Mouse (Mus musculus): ENCODE results near the gene Bcan. TPM values are rescaled to one million over a fixed set of nuclear protein-coding genes. Genes with fewer than 3 reads are reported as not detected.
A peak's percentile ranks its signal among the peaks of the same experiment; 100 is the strongest.

Bcan gene
- polyA plus RNA-seq, 1 experiment, result not detected

DNA sequence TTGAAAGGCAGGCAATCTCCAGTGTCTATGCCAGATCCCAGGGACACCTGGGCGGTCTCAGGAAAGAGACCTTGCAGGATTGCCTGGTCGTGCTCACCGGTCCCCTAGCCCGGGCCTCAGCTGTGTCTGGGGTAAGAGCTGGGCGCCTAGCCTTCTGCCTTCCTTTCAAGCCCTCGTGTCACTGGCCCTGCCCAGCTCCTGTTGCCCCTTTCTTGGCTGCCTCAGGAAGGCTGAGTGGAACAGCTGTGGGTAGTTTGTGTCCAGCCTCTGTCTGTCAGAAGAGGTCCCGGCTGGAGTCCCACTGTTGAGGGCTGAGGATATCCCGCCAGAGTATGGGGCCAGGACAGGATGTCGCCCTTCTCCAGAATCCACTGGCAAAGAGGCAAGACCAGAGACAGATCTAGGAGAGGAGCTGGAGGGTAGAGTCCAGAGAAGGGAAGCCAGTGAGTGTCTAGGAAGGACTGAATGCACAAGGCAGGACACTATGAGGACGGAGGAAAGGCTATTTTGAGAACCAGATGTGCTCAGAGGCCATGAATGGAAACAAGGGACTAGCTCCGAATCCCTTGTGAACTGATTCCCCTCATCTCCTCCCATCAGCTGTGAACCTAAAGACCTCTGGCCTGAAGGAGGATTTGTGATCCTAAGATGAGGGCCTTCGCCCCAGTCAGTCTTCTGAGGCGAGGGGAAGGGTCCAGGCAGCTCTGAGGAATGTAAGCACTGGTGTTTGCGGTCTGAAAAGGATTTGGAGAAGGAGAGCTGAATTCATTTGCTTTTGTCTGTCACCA, 26.2 kb downstream of the Bcan start:
- peaks cover 84% of the 10 kb centered on the region for H3K27me3 ChIP-seq (replicated peaks)
- H3K36me3 ChIP-seq (replicated peaks; ENCODE audit: low read length), result no peaks in the 10 kb centered on the region
- H3K4me3 ChIP-seq (replicated peaks), result no peak overlapping the region
- peaks cover 17% of the 10 kb centered on the region for H3K4me1 ChIP-seq
- no peak for TF ChIP-seq FLI1 (IDR thresholded peaks at IDR 0.05; ENCODE audit: low read length)
- no peak for TF ChIP-seq GATA1 (IDR thresholded peaks at IDR 0.05; ENCODE audit: borderline replicate concordance, low read length)
- H3K9me3 ChIP-seq, result no peaks in the 10 kb centered on the region

DNA sequence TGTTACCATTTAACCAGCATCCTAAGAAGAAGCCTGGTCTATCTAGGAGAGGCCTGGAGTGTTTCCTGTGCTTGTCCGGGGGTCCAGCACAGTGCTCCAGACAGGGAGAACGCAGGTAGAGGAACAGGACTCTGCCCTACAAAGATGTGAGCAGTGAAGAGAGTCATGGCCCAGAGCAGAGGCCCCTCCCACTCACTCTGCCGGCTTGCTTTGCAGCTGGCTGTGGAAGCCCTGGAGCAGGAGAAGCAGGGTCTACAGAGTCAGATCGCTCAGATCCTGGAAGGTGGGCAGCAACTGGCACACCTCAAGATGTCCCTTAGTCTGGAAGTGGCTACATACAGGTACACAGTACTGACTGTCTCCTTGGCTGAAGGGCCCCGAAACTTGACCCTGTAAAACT, 27.3 kb downstream of the Bcan start:
- H3K27me3 ChIP-seq (replicated peaks), result peaks cover 81% of the 10 kb centered on the region

DNA sequence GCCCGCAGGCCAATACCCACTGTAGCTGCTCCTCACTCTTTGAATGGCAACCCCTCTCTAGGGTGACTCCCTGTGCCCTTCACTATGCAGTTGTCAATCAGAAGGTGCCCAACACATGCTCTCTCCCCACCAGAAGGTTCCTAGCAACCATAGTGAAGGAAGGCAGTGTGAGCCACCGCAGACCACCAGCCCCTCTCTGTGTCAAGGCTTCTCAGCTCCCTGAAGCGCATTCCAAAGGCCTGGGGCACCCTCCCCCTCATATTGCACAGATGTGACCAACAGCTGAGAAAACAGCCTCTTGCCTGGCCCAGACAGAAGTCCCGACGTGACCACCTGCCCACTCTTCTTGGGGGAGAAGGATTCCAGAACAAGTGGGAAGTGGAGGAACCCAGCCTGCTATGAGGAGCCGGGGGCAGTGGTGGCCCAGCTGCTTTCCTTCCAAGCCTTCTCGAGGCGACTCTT, 27.8 kb downstream of the Bcan start:
- Histone ChIP-seq H3K4me3 (replicated peaks) (no peak overlapping the region), H3K27me3 (replicated peaks) (peaks cover 81% of the 10 kb centered on the region), H3K36me3 (replicated peaks; ENCODE audit: low read length) (no peaks in the 10 kb centered on the region), H3K4me1 (peaks cover 17% of the 10 kb centered on the region), H3K9me3 (peaks cover 6% of the 10 kb centered on the region)
- TF ChIP-seq FLI1 (IDR thresholded peaks at IDR 0.05; ENCODE audit: low read length) (no peak), GATA1 (IDR thresholded peaks at IDR 0.05; ENCODE audit: borderline replicate concordance, low read length) (no peak)

More for the DNA sequence above, 27.3 kb downstream of the Bcan start:
- Histone ChIP-seq H3K36me3 (replicated peaks; ENCODE audit: low read length) (no peaks in the 10 kb centered on the region), H3K4me1 (peaks cover 17% of the 10 kb centered on the region), H3K4me3 (replicated peaks) (no peak overlapping the region), H3K9me3 (peaks cover under 1% of the 10 kb centered on the region)
- TF ChIP-seq FLI1 (IDR thresholded peaks at IDR 0.05; ENCODE audit: low read length) (no peak), GATA1 (IDR thresholded peaks at IDR 0.05; ENCODE audit: borderline replicate concordance, low read length) (no peak)

DNA sequence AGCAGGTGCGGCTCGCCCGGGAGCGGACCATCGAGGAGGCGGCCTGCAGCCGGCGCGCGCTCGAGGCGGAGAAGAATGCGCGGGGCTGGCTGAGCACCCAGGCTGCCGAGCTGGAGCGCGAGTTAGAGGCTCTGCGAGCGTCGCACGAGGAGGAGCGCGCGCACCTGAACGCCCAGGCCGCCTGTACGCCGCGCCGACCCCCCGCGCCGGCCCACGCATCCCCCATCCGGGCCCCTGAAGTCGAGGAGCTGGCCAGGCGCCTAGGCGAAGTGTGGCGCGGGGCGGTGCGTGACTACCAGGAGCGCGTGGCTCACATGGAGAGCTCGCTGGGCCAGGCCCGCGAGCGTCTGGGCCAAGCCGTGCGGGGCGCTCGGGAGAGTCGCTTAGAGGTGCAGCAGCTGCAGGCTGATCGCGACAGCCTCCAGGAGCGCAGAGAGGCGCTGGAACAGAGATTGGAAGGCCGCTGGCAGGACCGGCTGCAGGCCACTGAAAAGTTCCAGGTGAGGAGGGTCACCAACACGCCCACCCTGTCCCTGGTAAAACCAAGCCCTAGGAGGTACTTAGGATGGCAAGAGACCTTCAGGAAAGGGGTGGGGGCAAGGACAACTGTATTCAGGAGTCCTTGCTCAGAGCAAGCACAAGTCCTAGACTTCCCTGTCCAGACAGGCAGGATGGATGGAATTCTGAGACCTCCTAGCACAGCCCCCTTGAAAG, 28.4 kb downstream of the Bcan start:
- peaks cover 76% of the 10 kb centered on the region for H3K27me3 ChIP-seq (replicated peaks)
- H3K36me3 ChIP-seq (replicated peaks; ENCODE audit: low read length), result no peaks in the 10 kb centered on the region
- H3K4me1 ChIP-seq, result peaks cover 17% of the 10 kb centered on the region
- TF ChIP-seq FLI1 (IDR thresholded peaks at IDR 0.05; ENCODE audit: low read length) (no peak), GATA1 (IDR thresholded peaks at IDR 0.05; ENCODE audit: borderline replicate concordance, low read length) (no peak)
- peaks cover 7% of the 10 kb centered on the region for H3K9me3 ChIP-seq
- peak overlapping the region; percentile 89 for H3K4me3 ChIP-seq (replicated peaks)

DNA sequence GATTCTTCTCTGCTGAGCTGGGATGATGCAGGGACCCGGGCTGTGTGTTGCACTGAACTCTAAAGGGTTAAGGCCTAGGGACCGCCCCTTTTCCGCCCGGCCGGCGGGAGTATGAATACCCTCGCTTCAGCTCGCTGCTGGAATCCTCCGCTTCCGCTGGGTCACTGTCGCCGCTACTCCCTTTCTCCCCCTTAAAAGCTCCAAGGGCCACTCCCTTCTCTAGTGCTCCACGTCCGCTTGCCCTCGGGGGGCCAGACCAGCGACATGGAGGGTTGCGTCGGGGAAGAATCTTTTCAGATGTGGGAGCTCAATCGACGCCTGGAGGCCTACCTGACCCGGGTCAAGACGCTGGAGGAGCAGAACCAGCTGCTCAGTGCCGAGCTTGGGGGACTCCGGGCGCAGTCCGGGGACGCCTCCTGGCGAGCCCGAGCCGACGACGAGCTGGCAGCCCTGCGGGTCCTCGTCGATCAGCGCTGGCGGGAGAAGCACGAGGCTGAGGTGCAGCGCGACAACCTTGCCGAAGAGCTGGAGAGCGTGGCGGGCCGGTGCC, 29.0 kb downstream of the Bcan start, which contains the start of gene Nes:
Gene Nes (plus strand): TSS at position 140 of the 550 bp plus-strand sequence.
- Histone ChIP-seq H3K4me1 (peaks cover 17% of the 10 kb centered on the region), H3K36me3 (replicated peaks; ENCODE audit: low read length) (no peaks in the 10 kb centered on the region), H3K9me3 (peaks cover 7% of the 10 kb centered on the region), H3K27me3 (replicated peaks) (peaks cover 76% of the 10 kb centered on the region), H3K4me3 (replicated peaks) (peak within 1 kb of the TSS; percentile 89)
- TF ChIP-seq GATA1 (IDR thresholded peaks at IDR 0.05; ENCODE audit: borderline replicate concordance, low read length) (no peak), FLI1 (IDR thresholded peaks at IDR 0.05; ENCODE audit: low read length) (no peak)

DNA sequence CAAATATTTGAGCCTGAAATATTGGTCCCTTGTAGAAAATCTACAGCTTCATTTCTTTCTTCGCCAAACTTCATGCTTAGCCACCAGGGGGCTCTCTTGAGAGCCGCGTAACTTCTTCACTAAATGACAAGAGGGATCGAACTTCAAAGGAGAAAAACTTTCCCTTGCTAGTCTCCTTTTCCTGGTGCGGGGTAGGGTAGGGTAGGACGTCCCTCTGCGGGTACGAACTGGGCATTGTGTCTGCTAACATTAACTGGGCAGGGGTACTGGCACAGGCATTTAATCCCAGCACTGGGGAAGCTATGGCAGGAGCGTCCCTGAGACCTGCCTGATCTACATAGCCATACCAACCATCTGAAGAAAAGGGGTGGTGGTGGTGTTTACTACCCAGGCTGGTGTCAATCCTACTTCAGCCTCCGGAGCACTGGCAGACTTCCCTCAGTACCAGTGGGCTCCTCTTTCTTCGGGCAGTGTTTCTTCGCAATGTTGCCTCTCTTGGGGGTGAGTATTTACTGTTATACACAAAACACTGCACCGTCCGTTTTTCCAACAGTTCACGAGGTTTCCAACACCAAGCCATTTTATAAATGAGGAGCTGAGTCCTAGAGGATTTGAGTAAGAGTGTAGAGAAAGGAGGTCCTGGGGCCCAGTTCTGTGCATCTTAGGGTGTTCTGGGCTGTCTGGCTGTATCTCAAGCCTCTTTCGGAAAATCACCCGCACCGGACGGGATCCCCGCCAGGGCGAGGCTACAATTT, 29.7 kb downstream of the Bcan start:
- Histone ChIP-seq H3K4me3 (replicated peaks) (peak overlapping the region; percentile 89), H3K9me3 (peaks cover 10% of the 10 kb centered on the region), H3K4me1 (peaks cover 17% of the 10 kb centered on the region), H3K36me3 (replicated peaks; ENCODE audit: low read length) (no peaks in the 10 kb centered on the region), H3K27me3 (replicated peaks) (peaks cover 73% of the 10 kb centered on the region)
- TF ChIP-seq GATA1 (IDR thresholded peaks at IDR 0.05; ENCODE audit: borderline replicate concordance, low read length) (no peak), FLI1 (IDR thresholded peaks at IDR 0.05; ENCODE audit: low read length) (no peak)

DNA sequence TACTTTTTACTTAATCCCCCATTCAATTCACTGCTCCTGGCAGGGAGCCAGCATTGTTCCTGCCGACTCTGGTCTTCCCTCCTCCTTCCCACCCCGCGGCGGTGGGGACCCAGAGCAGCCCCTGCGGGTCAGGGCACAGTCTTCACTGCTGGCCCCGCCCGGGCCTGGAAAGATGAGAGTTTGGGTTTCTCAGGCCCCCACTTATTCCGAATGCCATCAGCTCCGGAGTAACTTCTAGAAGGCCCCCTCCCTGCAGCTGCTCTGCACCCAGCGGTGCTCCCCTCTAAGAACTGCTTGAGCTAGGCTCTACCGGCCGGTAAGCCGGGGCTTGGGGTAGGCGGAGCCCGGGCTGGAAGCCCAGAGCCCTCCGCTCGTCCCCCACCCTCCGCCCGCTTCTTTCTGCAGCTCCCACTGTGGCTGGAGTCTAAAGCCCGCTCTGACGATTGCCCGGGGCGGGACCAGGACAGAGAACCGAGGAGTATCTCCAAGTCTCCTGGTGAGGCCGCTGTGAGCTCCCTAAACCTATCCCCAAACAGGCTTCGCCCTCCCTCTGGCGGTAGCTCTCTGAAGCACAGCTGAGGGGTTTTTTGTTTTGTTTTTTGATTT, 39.3 kb downstream of the Bcan start:
- H3K27me3 ChIP-seq (replicated peaks), result peaks cover 72% of the 10 kb centered on the region

DNA sequence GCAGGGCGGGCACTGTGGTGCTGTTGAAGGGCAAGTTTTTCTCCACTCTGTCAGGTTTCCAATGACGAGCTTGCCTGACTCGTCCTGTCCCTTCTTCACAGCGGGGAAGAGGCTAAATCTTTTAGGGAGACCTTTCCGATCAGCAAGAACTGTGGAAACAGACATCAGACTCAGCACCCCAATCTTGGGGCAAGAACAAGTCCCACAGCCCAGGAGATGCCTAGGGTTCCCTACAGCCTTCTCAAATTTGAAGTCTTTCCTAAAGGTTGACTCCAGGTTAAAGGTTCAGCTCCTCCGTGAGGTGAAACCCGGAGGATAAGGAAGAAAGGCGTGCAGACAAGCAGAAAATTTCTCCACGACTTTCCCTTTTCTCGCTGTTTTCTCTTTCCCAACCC, 39.8 kb downstream of the Bcan start:
- Histone ChIP-seq H3K4me1 (peaks cover 40% of the 10 kb centered on the region), H3K27me3 (replicated peaks) (peaks cover 73% of the 10 kb centered on the region), H3K4me3 (replicated peaks) (peak overlapping the region; percentile 91), H3K9me3 (0 out of 2 replicates have a peak, but pooled peaks cover under 1% of the 10 kb centered on the region), H3K36me3 (replicated peaks; ENCODE audit: low read length) (no peaks in the 10 kb centered on the region)
- TF ChIP-seq GATA1 (IDR thresholded peaks at IDR 0.05; ENCODE audit: borderline replicate concordance, low read length) (no peak), FLI1 (IDR thresholded peaks at IDR 0.05; ENCODE audit: low read length) (no peak)

More for the DNA sequence above, 39.3 kb downstream of the Bcan start:
- Histone ChIP-seq H3K9me3 (peaks cover 5% of the 10 kb centered on the region; the same call in 1 of the 2 replicates), H3K4me1 (peaks cover 40% of the 10 kb centered on the region), H3K4me3 (replicated peaks) (peak overlapping the region; percentile 91), H3K36me3 (replicated peaks; ENCODE audit: low read length) (no peaks in the 10 kb centered on the region)
- no peak for TF ChIP-seq FLI1 (IDR thresholded peaks at IDR 0.05; ENCODE audit: low read length)
- no peak for TF ChIP-seq GATA1 (IDR thresholded peaks at IDR 0.05; ENCODE audit: borderline replicate concordance, low read length)

DNA sequence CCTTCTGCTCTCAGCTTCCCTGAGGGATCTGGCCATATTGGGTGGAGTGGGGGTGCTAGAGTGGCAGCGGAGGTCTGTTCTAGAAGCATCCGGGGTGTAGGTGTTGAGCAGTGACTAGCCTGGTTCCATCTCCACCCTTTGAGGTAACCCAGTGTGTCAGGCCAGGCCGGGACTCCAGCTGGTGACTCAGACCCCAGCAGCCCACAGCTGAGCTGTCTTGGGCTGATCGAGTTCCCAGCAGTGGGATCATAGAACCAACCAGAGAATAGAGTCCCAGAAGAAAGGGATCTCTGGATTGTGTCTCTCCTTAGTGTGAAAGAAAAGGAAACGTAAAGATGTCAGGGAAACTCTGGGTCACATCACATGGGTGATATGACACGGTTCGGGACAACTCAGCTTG, 40.7 kb downstream of the Bcan start:
- TF ChIP-seq FLI1 (IDR thresholded peaks at IDR 0.05; ENCODE audit: low read length) (no peak), GATA1 (IDR thresholded peaks at IDR 0.05; ENCODE audit: borderline replicate concordance, low read length) (no peak)
- Histone ChIP-seq H3K4me3 (replicated peaks) (no peak overlapping the region), H3K36me3 (replicated peaks; ENCODE audit: low read length) (no peaks in the 10 kb centered on the region), H3K4me1 (peaks cover 40% of the 10 kb centered on the region), H3K9me3 (no peaks in the 10 kb centered on the region), H3K27me3 (replicated peaks) (peaks cover 77% of the 10 kb centered on the region)
